Mouse (Mus musculus) 3134 (cell line): ENCODE measurements at regions not wholly inside any gene's neighbourhood (a gene's known extent, or its start where the extent isn't known, plus 50 kb on each side); places are given as distances from the start of the nearest gene placed in this dataset.

Experiments used
- DNase-seq: peaks from one replicate; pipeline ENCODE4 v3.0.0-alpha.2; 2011; ENCODE audit warnings: low spot score; ENCODE audit not compliant: insufficient read length; ENCODE audit errors: extremely low read depth

GRCm38 (mm10) chr6:133904501-133904900, 50.9 kb upstream of the Kap start:
- DNase-seq: peak; percentile 16

DNA sequence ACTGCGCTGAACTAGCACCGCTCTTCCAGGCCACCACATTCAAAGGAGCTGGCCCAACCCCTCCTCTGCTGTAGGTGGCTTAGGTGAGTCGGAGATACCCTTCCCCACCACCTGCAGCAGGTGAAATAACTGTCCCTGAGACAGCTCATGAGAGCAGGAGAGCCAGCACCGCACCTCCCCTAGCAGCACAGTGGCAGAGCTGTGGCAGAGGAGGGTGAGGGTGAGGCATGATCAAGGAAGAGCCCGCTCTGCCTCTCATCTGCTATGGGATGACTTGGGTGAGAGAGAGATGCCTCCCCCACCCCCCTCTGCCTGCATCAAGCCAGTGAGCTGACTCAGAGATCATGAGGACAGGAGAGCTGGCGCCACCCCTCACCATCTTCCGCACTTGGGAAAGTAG, 81.1 kb upstream of the Kap start:
- no peak for DNase-seq

DNA sequence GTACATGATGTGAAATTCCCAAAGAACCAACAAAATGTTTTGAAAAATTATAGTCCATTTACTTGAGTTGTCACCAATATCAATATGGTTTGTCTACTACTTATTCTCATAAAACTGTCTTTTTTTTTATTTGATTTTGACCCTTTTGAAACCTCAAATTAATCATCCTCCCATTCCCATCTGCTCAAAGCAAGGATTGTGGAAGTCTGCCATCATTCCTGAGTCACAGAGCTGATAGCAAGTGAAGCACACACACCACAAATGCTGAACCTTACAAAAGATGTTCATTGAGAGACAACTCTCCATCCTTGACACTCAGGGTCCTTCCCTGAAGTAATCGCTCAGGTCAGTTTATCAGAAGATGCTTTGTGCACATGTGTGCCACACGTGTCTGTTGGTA, 82.1 kb upstream of the Kap start:
- DNase-seq: no peak

GRCm38 (mm10) chr6:133959902-133960634, 75.4 kb upstream of the Etv6 start:
- peak; percentile 72 for DNase-seq

- peak; percentile 31 for DNase-seq
These were observed 74.8 kb upstream of the Etv6 start for GRCm38 (mm10) chr6:133960713-133961112.

DNA sequence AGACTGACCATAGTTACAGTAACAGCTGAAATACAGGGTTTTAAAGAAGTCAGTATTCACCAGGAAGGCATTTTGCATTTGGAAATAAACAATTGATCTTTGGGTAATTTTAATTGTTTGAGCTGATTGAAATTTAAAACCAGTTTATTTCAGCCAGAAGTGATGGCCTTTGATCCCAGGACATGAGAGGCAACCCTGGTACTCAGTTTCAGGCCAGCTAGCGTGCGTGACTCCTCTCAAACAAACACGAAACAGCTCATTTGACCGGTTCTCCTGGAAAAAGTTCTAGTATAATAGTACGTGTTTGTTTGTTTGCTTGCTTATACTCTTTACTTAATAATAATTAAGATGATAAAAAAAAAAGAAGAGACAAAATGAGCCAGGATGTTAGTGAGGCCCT, 72.9 kb upstream of the Etv6 start:
- DNase-seq: no peak

DNA sequence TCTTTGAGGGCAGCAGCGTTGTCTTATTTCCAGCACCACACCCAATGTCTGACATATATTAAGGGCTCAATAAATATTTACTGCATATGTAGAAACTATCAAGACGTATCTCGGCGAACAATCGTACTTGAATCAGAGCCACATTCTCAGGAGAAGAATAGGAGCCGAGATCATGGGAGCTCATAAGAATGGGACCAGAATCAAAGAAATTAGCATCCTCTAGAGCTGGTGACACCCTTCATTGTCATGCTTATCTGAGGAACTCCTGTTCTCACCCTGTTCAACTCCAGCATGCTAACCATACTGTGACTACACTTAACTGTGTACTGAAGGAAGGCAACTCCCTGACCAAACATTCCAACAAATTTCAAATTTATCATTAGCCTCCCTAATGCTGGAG, 72.2 kb upstream of the Etv6 start:
- no peak for DNase-seq

DNA sequence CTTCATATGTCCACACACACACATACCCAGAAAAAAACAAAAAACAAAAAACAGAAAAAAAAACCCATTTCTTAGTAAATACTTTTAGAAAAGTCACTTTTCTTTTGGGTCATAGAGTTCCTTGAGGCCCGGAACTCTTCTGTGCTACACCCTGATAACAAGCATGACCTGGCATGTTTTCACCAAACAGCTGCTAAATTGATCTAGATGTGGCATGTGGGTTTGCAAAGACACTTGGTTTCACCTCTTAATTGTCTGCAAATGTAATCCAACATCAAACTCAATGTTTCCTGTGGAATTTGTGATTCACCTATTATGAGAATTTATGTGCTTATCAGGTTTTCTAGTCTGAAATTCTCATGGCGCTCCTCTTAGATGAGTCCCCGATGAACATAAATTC, 68.2 kb upstream of the Etv6 start:
- DNase-seq: no peak

- DNase-seq: no peak
These were observed 63.3 kb upstream of the Etv6 start for GRCm38 (mm10) chr6:133972054-133972705.

DNA sequence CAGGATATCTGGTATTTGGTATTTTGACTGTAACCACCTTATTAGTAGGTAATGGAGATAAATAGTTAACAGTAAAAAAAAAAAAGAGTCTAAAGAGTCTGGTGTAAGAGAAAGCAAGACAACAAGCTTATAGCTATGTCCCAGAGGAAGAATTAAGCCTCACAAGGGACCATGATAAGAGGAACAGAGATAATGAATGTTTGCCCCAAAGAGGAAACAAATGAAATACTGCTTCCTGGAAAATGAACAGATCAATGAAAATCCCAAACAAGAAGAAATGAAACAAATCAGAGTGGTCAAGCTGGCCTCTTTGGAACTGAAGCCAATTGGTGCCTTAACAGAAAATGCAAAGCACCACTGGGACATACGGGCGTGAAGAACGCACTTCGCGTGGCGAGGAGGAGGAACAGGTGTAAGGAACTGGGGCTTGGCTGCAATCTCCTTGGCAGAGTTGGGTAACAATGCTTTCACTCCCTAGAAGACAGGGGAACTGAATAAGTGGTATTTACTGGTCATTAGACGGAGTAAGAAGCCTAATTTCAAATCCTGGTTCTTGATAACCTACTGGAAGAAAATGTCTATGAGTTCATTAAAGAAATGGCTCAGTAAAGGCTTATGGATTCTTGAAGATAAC, 62.2 kb upstream of the Etv6 start:
- no peak for DNase-seq

- DNase-seq: no peak
These were observed 59.5 kb upstream of the Etv6 start for GRCm38 (mm10) chr6:133975951-133976350.

GRCm38 (mm10) chr6:133976854-133977253, 58.6 kb upstream of the Etv6 start:
- no peak for DNase-seq

DNA sequence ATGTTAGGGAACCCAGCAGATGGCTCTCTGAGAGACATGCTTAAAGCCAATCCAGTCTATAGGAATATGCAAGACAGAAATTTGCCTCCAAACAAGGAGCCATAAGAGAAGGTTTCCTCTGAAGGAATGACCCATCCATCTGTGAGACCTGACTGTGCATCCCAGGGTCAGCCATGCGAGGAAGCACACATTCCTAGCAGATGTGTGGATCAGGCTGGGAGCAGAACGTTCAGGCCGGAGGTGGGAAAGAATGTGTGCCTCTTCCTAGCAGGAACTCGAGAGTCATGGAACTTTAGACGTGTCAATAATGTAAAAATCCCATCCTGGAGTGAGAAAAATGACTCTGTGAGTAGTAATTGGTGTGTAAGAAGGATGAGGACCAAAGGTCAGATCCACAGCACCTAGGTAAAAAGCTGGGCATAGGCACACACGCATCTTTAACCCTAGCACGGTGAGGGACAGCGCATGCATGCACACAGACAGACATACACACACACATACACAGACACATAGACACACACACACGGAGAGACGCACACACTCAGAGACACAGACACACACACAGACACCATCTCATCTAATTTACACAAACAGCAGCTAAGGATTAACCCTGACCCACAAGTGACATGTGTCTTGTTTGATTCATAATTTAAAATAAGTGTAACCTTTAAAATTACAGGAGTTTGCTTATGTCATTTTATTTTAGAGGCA, 51.5 kb upstream of the Etv6 start:
- no peak for DNase-seq

DNA sequence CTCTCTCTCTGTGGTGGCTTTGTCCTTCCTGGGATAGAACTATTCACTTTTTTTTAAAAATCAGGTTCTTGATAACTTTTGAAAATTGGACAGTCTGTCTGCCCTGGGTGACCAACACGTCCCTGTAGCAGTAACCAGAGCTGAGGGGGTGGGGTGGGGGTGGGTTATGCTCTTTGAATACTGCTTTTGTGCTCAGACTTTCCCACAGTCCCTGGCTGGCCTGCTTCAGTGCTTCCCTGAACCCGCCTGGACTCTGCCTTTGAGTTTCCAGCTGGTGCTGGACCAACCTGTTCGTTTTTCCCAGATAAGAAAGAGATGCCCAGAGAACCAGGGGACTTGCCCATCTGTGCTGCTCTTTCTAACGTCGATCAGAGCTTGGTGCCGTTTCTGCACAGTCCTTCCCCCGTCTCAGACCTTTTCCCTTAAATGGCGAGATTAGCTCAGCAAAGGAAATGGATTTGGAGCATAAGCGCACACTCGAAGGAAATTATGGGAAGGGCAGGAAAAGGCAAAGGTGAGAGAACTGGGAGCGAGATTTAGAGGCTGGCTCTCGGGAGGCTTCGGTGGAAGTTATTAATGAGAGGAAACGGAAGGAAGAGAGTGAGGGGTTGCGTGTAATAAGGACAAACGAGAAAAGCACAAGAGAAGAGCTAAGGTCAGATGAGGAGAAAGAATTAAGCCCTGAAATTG, 50.7 kb upstream of the Etv6 start:
- no peak for DNase-seq
